13 mouse cellular contexts compared by ENCODE assay signal in the genomic region with DNA sequence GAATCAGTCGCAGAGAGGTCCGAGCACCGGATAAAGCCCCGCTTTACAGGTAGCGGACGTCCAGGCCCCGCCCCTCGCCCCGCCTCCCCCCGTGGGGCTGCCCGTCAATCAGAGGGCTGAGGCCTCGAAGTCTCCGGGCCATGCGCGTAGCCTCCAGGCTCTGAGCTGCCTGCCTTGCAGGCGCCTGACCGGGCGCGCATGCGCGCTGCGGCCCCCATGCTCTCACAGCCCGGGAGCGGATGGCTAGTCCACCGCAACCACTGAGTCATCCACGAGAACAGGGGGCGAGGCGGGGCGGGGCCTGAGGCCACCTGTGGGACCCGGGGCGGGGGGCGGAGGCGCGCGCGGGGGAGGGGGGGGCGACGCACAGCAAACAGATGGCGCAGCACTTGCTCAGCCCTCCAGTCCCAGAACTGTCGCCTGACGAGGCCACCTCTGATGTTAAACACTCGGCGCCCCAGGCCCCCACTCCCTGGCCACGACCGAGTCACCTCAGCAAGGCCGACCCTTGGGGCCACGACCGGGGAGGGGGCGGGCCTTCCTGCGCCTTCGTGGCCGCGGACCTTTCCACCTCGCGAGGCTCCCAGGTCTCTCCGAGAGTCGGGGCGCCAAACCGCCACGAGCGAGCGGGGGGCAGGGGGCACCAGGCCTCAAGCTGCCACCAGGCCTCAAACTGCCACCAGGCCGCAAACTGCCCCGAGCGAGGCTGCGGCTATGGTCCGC. TPM values are rescaled to one million over a fixed set of nuclear protein-coding genes. Genes with fewer than 3 reads are reported as not detected.
DNase-seq lines count a peak whose midpoint lies in the region; ATAC-seq and TF ChIP-seq lines count a peak whose summit lies in the region.
"Had no signal": no experiment of that assay in that cellular context is flagged by ENCODE, and none has a peak within 500 bp of the region (broad histone marks: within the 10 kb centered on the region; RNA-seq: fewer than 3 reads in every experiment).

No protein-coding gene starts in this region.

- no peak overlapping the region for H3K4me2 ChIP-seq in forebrain, embryonic 13.5 days
- no peak overlapping the region for H3K4me2 ChIP-seq in forebrain, embryonic 12.5 days
- H3K4me2 ChIP-seq in liver, embryonic 12.5 days, result no peak overlapping the region
- H3K4me2 ChIP-seq in embryonic facial prominence, embryonic 13.5 days, result peak overlapping the region; percentile 22
- H3K4me2 ChIP-seq in midbrain, postnatal 0 days (ENCODE audit: low read depth, low read length, poor library complexity, severe bottlenecking), result no peak overlapping the region

- no peak overlapping the region for H3K27ac ChIP-seq in forebrain, embryonic 13.5 days
- H3K27ac ChIP-seq in forebrain, embryonic 12.5 days, result no peak overlapping the region
- H3K27ac ChIP-seq in liver, embryonic 12.5 days, result no peak overlapping the region
- no peak overlapping the region for H3K27ac ChIP-seq in embryonic facial prominence, embryonic 13.5 days
- H3K27ac ChIP-seq in midbrain, postnatal 0 days (ENCODE audit: low read depth, low read length), result no peak overlapping the region

- no peaks in the 10 kb centered on the region for H3K27me3 ChIP-seq in forebrain, embryonic 13.5 days
- H3K27me3 ChIP-seq in forebrain, embryonic 12.5 days, result no peaks in the 10 kb centered on the region
- H3K27me3 ChIP-seq in liver, embryonic 12.5 days (replicated peaks), result no peaks in the 10 kb centered on the region
- no peaks in the 10 kb centered on the region for H3K27me3 ChIP-seq in embryonic facial prominence, embryonic 13.5 days
- no peaks in the 10 kb centered on the region for H3K27me3 ChIP-seq in midbrain, postnatal 0 days (ENCODE audit: insufficient read depth, low read length)

- 0 out of 2 replicates have a peak, but pooled peaks have one; percentile 27 for ATAC-seq in forebrain, embryonic 13.5 days
- no peak for ATAC-seq in forebrain, embryonic 12.5 days (ENCODE audit: low FRiP score)
- ATAC-seq in liver, embryonic 12.5 days, result no peak
- 0 out of 2 replicates have a peak, but pooled peaks have one; percentile 37 for ATAC-seq in embryonic facial prominence, embryonic 13.5 days (ENCODE audit: insufficient number of reproducible peaks, insufficient read depth, low FRiP score, low TSS enrichment, low read depth)
- ATAC-seq in midbrain, postnatal 0 days (ENCODE audit: low FRiP score), result peak; percentile 38; the same call in 1 of the 2 replicates
- ATAC-seq in activated CD4-positive, CD25-positive, alpha-beta regulatory T cell, adult 4 months, result no peak

- H3K4me1 ChIP-seq in forebrain, embryonic 13.5 days, result no peaks in the 10 kb centered on the region
- no peaks in the 10 kb centered on the region for H3K4me1 ChIP-seq in forebrain, embryonic 12.5 days
- H3K4me1 ChIP-seq in liver, embryonic 12.5 days, result no peaks in the 10 kb centered on the region
- no peaks in the 10 kb centered on the region for H3K4me1 ChIP-seq in embryonic facial prominence, embryonic 13.5 days
- H3K4me1 ChIP-seq in midbrain, postnatal 0 days (ENCODE audit: insufficient read depth, low read length), result no peaks in the 10 kb centered on the region

- H3K9me3 ChIP-seq in forebrain, embryonic 13.5 days (replicated peaks), result peaks cover 14% of the 10 kb centered on the region; the same call in 1 of the 2 replicates
- peaks cover 16% of the 10 kb centered on the region for H3K9me3 ChIP-seq in forebrain, embryonic 12.5 days
- H3K9me3 ChIP-seq in liver, embryonic 12.5 days (replicated peaks), result peaks cover 15% of the 10 kb centered on the region
- H3K9me3 ChIP-seq in embryonic facial prominence, embryonic 13.5 days, result peaks cover 10% of the 10 kb centered on the region
- H3K9me3 ChIP-seq in midbrain, postnatal 0 days (ENCODE audit: low read length), result no peaks in the 10 kb centered on the region

- 76% methylated on average over 28 of the region's 67 CpGs for WGBS in forebrain, embryonic 13.5 days
- WGBS in forebrain, embryonic 12.5 days, result 79% methylated on average over 61 of the region's 67 CpGs
- 58% methylated on average over 53 of the region's 67 CpGs for WGBS in liver, embryonic 12.5 days (ENCODE audit: insufficient replicate concordance)
- WGBS in embryonic facial prominence, embryonic 13.5 days, result 75% methylated on average over 63 of the region's 67 CpGs
- 74% methylated on average over 46 of the region's 67 CpGs for WGBS in midbrain, postnatal 0 days

- no peak overlapping the region for H3K9ac ChIP-seq in forebrain, embryonic 13.5 days
- no peak overlapping the region for H3K9ac ChIP-seq in forebrain, embryonic 12.5 days
- no peak overlapping the region for H3K9ac ChIP-seq in liver, embryonic 12.5 days
- no peak overlapping the region for H3K9ac ChIP-seq in embryonic facial prominence, embryonic 13.5 days
- H3K9ac ChIP-seq in midbrain, postnatal 0 days (replicated peaks; ENCODE audit: low read length, poor library complexity, severe bottlenecking), result no peak overlapping the region

- no peaks in the 10 kb centered on the region for H3K36me3 ChIP-seq in forebrain, embryonic 13.5 days (ENCODE audit: poor library complexity, severe bottlenecking)
- H3K36me3 ChIP-seq in forebrain, embryonic 12.5 days (replicated peaks), result no peaks in the 10 kb centered on the region
- no peaks in the 10 kb centered on the region for H3K36me3 ChIP-seq in liver, embryonic 12.5 days
- H3K36me3 ChIP-seq in embryonic facial prominence, embryonic 13.5 days, result no peaks in the 10 kb centered on the region
- no peaks in the 10 kb centered on the region for H3K36me3 ChIP-seq in midbrain, postnatal 0 days (ENCODE audit: insufficient read depth, low read length)

- DNase-seq in liver, result peak; percentile 6
- DNase-seq in midbrain, postnatal 0 days (ENCODE audit: low spot score), result no peak
- no peak for DNase-seq in adrenal gland, postnatal 10 days
- DNase-seq: adrenal gland, adult 2 months; right cerebral cortex, postnatal 25 days had no signal

- no peak overlapping the region for H3K4me3 ChIP-seq in forebrain, embryonic 13.5 days
- H3K4me3 ChIP-seq in forebrain, embryonic 12.5 days (replicated peaks), result no peak overlapping the region
- no peak overlapping the region for H3K4me3 ChIP-seq in liver, embryonic 12.5 days
- H3K4me3 ChIP-seq in embryonic facial prominence, embryonic 13.5 days, result no peak overlapping the region
- H3K4me3 ChIP-seq in midbrain, postnatal 0 days (ENCODE audit: low read depth, low read length), result no peak overlapping the region

- TF ChIP-seq CTCF in midbrain, postnatal 0 days (IDR thresholded peaks at IDR 0.05), result no peak

RNA-seq across cellular contexts. Expression of a gene that starts 1.1 kb away (rescaled TPM):
- polyA plus RNA-seq in forebrain, embryonic 13.5 days (2015; fragmentation: Nextera tagmentation; extraction: Ambion mirVana), result not detected in 2 replicates
- not detected in 2 replicates for polyA plus RNA-seq in forebrain, embryonic 12.5 days (2016; fragmentation: Nextera tagmentation; extraction: Ambion mirVana)
- not detected in 2 replicates for polyA plus RNA-seq in liver, embryonic 12.5 days (2016; fragmentation: Nextera tagmentation; extraction: Ambion mirVana)
- polyA plus RNA-seq in embryonic facial prominence, embryonic 13.5 days (2015; fragmentation: Nextera tagmentation; extraction: Ambion mirVana), result 0.15 and 0.24 TPM in 2 replicates
- not detected in 2 replicates for total RNA-seq in midbrain, postnatal 0 days (2014; rRNA removed)
- 0.09 and 0.23 TPM in 2 replicates for polyA plus RNA-seq in midbrain, postnatal 0 days (2015; fragmentation: Nextera tagmentation; extraction: Ambion mirVana)
- total RNA-seq in adrenal gland, postnatal 10 days (2021), result not detected
- polyA plus RNA-seq in activated CD4-positive, CD25-positive, alpha-beta regulatory T cell, adult 4 months (2017; shearing (Covaris generic)), result not detected
- total RNA-seq: adrenal gland, adult 2 months; megakaryocyte-erythroid progenitor cell, adult 5-6 weeks had no signal
- polyA plus RNA-seq: adrenal gland, adult 2 months; C2C12; heart, postnatal 0 days had no signal

Comparison
In these comparisons a context has a peak if more than half of its experiments do, and no peak if none do; other contexts are left out.
1. ATAC-seq: peak in forebrain, embryonic 13.5 days (single experiment), embryonic facial prominence, embryonic 13.5 days (single experiment) and midbrain, postnatal 0 days (single experiment); none in forebrain, embryonic 12.5 days (single experiment), liver, embryonic 12.5 days (single experiment) and activated CD4-positive, CD25-positive, alpha-beta regulatory T cell, adult 4 months (single experiment).